Mouse (Mus musculus) MEL (cell line): ENCODE data around the gene Klf13. TPM values are rescaled to one million over a fixed set of nuclear protein-coding genes. Genes with fewer than 3 reads are reported as not detected.
A peak's percentile ranks its signal among the peaks of the same experiment; 100 is the strongest.

Experiments used
- DNase-seq: peaks from one replicate; pipeline ENCODE4 v3.0.0; 2011; ENCODE audit warnings: low read depth, low spot score
- H3K27ac ChIP-seq: 2 replicates; pipeline ENCODE4 v1.5.1; 2012; ENCODE audit warnings: low read depth, mild to moderate bottlenecking, control low read depth, low read length, moderate library complexity; ENCODE audit not compliant: control insufficient read depth
- H3K27me3 ChIP-seq, 2 experiments: fragments of 150-350 bp in 1 of 2; sonication (generic) in 1 of 2; 2 replicates each; pipeline ENCODE4 v1.6.1; 2012; ENCODE audit warnings: low read length in 2 of 2, mild to moderate bottlenecking in 2 of 2, improper control_type of control experiment in 1 of 2, moderate library complexity in 1 of 2; ENCODE audit not compliant: insufficient read depth in 2 of 2, control insufficient read depth in 1 of 2
- H3K36me3 ChIP-seq, 2 experiments: 2 replicates each; pipeline ENCODE4 v1.6.1; 2012 to 2014; ENCODE audit warnings: low read length in 2 of 2, improper control_type of control experiment in 1 of 2, inconsistent platforms in 1 of 2, mild to moderate bottlenecking in 1 of 2; ENCODE audit not compliant: insufficient read depth in 2 of 2, control insufficient read depth in 1 of 2
- H3K4me1 ChIP-seq, 2 experiments: fragments of 150-350 bp in 1 of 2; sonication (generic) in 1 of 2; 2 replicates each; pipeline ENCODE4 v1.6.1; 2012; ENCODE audit warnings: low read length in 2 of 2, improper control_type of control experiment in 1 of 2, mild to moderate bottlenecking in 1 of 2; ENCODE audit not compliant: insufficient read depth in 2 of 2, control insufficient read depth in 1 of 2
- H3K4me3 ChIP-seq, 2 experiments: fragments of 150-350 bp in 1 of 2; sonication (generic) in 1 of 2; 2 replicates each; pipeline ENCODE4 v1.5.1; 2012; ENCODE audit warnings: low read depth in 2 of 2, low read length in 2 of 2, mild to moderate bottlenecking in 2 of 2, moderate library complexity in 2 of 2, control low read depth in 1 of 2, improper control_type of control experiment in 1 of 2; ENCODE audit not compliant: control insufficient read depth in 1 of 2, insufficient read depth in 1 of 2
- H3K79me2 ChIP-seq: 2 replicates; pipeline ENCODE4 v1.6.1; 2012; ENCODE audit warnings: mild to moderate bottlenecking, low read length, moderate library complexity; ENCODE audit not compliant: control insufficient read depth, poor library complexity, insufficient read depth
- H3K9ac ChIP-seq: 2 replicates; pipeline ENCODE4 v1.6.1; 2012; ENCODE audit warnings: low read depth, mild to moderate bottlenecking, control low read depth, low read length, moderate library complexity; ENCODE audit not compliant: control insufficient read depth, poor library complexity, severe bottlenecking
- H3K9me3 ChIP-seq: fragments of 150-350 bp; sonication (generic); replicated peaks from 2 replicates; pipeline ENCODE4 v1.6.1; 2012; ENCODE audit warnings: mild to moderate bottlenecking, low read length, improper control_type of control experiment, moderate library complexity; ENCODE audit not compliant: insufficient read depth
- ELF1 ChIP-seq: IDR thresholded peaks from 2 replicates; pipeline ENCODE4 v1.6.1; 2014; ENCODE audit warnings: low read depth, mild to moderate bottlenecking, inconsistent platforms, low read length, improper control_type of control experiment, moderate library complexity
- EP300 ChIP-seq, 2 experiments: IDR thresholded peaks; 2 replicates each; pipeline ENCODE4 v1.6.1; 2011; ENCODE audit warnings: improper control_type of control experiment in 2 of 2, low read length in 2 of 2, low read depth in 1 of 2, mild to moderate bottlenecking in 1 of 2
- HCFC1 ChIP-seq: IDR thresholded peaks from 2 replicates; pipeline ENCODE4 v1.6.1; 2012; ENCODE audit warnings: low read depth, mild to moderate bottlenecking, inconsistent platforms, low read length, improper control_type of control experiment, moderate library complexity
- POLR2AphosphoS2 ChIP-seq: IDR thresholded peaks from 2 replicates; pipeline ENCODE4 v1.6.1; 2011; ENCODE audit warnings: low read length, improper control_type of control experiment
- POLR2AphosphoS5 ChIP-seq: IDR thresholded peaks from 2 replicates; pipeline ENCODE4 v1.6.1; 2012; ENCODE audit warnings: low read depth, borderline replicate concordance, mild to moderate bottlenecking, inconsistent platforms, low read length, moderate library complexity, mixed read lengths
- RAD21 ChIP-seq: IDR thresholded peaks from 2 replicates; pipeline ENCODE4 v1.6.1; 2011; ENCODE audit warnings: mild to moderate bottlenecking, low read depth, low read length, improper control_type of control experiment
- SMC3 ChIP-seq: IDR thresholded peaks from 2 replicates; pipeline ENCODE4 v1.6.1; 2011; ENCODE audit warnings: low read depth, low read length, improper control_type of control experiment
- UBTF ChIP-seq: IDR thresholded peaks from 2 replicates; pipeline ENCODE4 v1.6.1; 2012; ENCODE audit warnings: low read depth, mild to moderate bottlenecking, inconsistent platforms, low read length, improper control_type of control experiment, moderate library complexity, borderline replicate concordance; ENCODE audit not compliant: insufficient read depth
- ZKSCAN1 ChIP-seq: IDR thresholded peaks from 2 replicates; pipeline ENCODE4 v1.6.1; 2012; ENCODE audit warnings: low read depth, mild to moderate bottlenecking, inconsistent platforms, low read length, improper control_type of control experiment, moderate library complexity
- ZMIZ1 ChIP-seq: IDR thresholded peaks from 2 replicates; pipeline ENCODE4 v1.6.1; 2012; ENCODE audit warnings: low read depth, mild to moderate bottlenecking, inconsistent platforms, low read length, improper control_type of control experiment, moderate library complexity
- ZNF384 ChIP-seq: IDR thresholded peaks from 2 replicates; pipeline ENCODE4 v1.6.1; 2012; ENCODE audit warnings: low read depth, mild to moderate bottlenecking, inconsistent platforms, low read length, improper control_type of control experiment
- polyA plus RNA-seq, 2 experiments: library from polyadenylated mRNA; stranded (reverse) in 1 of 2; unstranded in 1 of 2; fragments of >175 nt in 1 of 2; fragments of >200 nt in 1 of 2; gene quantifications; 2 replicates each; pipeline versions ENCODE4 v1.2.1 to v1.2.4; 2012; ENCODE audit warnings: low replicate concordance in 2 of 2, low read depth in 1 of 2; ENCODE audit not compliant: insufficient read length in 2 of 2, insufficient read depth in 1 of 2, missing spikeins in 1 of 2
- total RNA-seq: library from RNA; depleted of rRNA; stranded (reverse); fragments of 300-350 nt; gene quantifications from 2 replicates; pipeline ENCODE4 v1.2.3, GENCODE M21; 2012

The Klf13 gene
- total and polyA plus RNA-seq, 3 experiments, result 21.6 to 118 (median 26.9) TPM

GRCm38 (mm10) chr7:63889116-63889975 lies 49.4 kb downstream of the Klf13 start (continued):
- TF ChIP-seq EP300 (IDR thresholded peaks at IDR 0.05; ENCODE audit: low read depth in 1 of 2, low read length in 2 of 2), result no peak
- no peak for TF ChIP-seq HCFC1

DNA sequence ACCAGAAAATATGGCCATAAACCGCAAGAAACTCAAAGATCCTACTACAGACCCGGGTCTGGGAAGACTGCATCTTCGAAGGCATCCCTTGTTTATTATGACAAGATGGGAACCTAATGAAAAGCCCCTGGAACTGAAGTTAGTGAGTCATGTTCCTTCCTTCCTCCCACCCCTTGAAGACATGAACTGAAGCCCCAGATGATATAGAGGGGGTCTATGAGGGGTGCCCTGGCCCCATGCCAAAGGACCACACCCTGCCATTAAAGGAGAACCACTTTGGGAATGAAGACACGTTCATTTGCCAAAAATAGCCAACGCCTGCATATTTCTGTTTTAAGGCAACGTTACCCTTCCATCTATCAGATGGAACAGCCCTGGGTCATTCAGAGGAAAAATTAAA lies 50.0 kb downstream of the Klf13 start:
- H3K9me3 ChIP-seq, result no peaks in the 10 kb centered on the region
- TF ChIP-seq ELF1 (no peak), UBTF (no peak), RAD21 (no peak)
- H3K4me1 ChIP-seq, result no peaks in the 10 kb centered on the region
- H3K79me2 ChIP-seq, result 0 out of 2 replicates have a peak, but pooled peaks cover 3% of the 10 kb centered on the region
- H3K9ac ChIP-seq, result no peak overlapping the region
- H3K27ac ChIP-seq, result no peak overlapping the region
- H3K36me3 ChIP-seq, result no peaks in the 10 kb centered on the region; a peak in 1 of 4 replicates
- H3K4me3 ChIP-seq, result no peak overlapping the region
- no peaks in the 10 kb centered on the region for H3K27me3 ChIP-seq
- DNase-seq, result no peak

GRCm38 (mm10) chr7:63887602-63888123 lies 51.1 kb downstream of the Klf13 start:
- H3K27me3 ChIP-seq, result no peaks in the 10 kb centered on the region
- H3K79me2 ChIP-seq, result no peaks in the 10 kb centered on the region
- H3K4me3 ChIP-seq, result no peak overlapping the region
- H3K4me1 ChIP-seq, result no peaks in the 10 kb centered on the region
- H3K36me3 ChIP-seq, result no peaks in the 10 kb centered on the region; a peak in 1 of 4 replicates
- H3K9ac ChIP-seq, result no peak overlapping the region
- no peak for DNase-seq
- no peak overlapping the region for H3K27ac ChIP-seq
- no peaks in the 10 kb centered on the region for H3K9me3 ChIP-seq
- TF ChIP-seq SMC3, result no peak
- peak; percentile 19; the same call in 1 of the 2 replicates for TF ChIP-seq ZNF384

DNA sequence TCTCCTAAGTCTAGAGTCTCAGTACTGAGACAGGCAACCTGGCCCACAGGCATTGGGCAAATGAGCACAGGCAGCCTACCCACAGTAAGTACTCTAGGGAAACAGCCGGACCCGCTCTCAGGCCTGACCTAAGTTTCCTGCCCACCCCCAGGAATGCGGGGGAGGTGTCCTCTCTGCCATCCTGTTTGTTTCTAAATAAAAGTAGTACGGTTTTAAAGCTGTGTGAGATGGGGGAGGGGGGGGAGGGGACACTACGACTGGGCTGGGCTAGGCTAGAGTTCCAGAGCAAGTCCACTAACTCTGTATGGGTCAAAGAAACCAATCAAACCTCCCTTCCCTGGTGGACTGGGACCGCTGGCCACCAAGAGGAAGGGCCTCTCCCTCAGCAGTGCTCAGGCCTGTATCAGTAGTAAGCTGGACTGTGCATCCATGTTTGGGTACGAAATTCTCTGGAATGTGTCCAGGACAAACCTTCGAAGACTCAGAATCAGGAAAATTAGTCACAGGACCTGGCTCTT lies 51.6 kb downstream of the Klf13 start:
- DNase-seq, result no peak
- no peaks in the 10 kb centered on the region for H3K27me3 ChIP-seq
- TF ChIP-seq POLR2AphosphoS5 (no peak), ZKSCAN1 (no peak), ZMIZ1 (0 out of 2 replicates have a peak, but pooled peaks have one; percentile 12), POLR2AphosphoS2 (peak; percentile 0; the same call in 1 of the 2 replicates), RAD21 (no peak)
- TF ChIP-seq, all 39 proteins: peak for 2

More for the DNA sequence above, 51.6 kb downstream of the Klf13 start:
- Histone ChIP-seq H3K4me1 (no peaks in the 10 kb centered on the region), H3K79me2 (no peaks in the 10 kb centered on the region), H3K9ac (no peak overlapping the region), H3K4me3 (no peak overlapping the region), H3K9me3 (no peaks in the 10 kb centered on the region), H3K36me3 (no peaks in the 10 kb centered on the region; a peak in 1 of 4 replicates), H3K27ac (no peak overlapping the region)
